Mouse (Mus musculus) left cerebral cortex, adult 9 months (tissue): Measurements from ENCODE around the gene Cd5.

Source experiments
- DNase-seq, 2 experiments: peaks; one replicate each; pipeline ENCODE4 v3.0.0; 2022; ENCODE audit warnings: low spot score in 2 of 2

Cd5 gene

GRCm38 (mm10) chr19:10702125-10702524 lies 36.7 kb downstream of the Cd5 start:
- no peak for DNase-seq

GRCm38 (mm10) chr19:10701013-10701726 lies 37.6 kb downstream of the Cd5 start:
- DNase-seq, result no peak

DNA sequence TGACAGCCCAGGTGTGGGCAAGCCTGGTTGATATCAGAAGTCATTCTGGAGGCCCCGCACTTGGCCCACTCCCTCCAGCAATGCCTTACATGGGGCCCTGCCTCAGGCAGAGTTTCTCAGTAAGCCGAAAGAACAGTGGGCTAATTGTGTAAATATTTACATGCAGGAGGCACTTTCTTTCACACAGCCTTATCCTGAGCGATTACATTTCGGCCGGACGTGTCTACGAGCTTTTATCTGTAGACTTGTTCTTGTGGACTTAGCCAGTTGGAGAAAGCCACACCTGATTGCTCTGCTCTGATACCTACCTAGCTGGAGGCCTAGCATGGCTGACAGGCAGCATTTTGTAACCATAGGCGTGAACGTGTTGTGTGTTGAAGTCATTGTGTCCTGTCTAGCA lies 39.0 kb downstream of the Cd5 start:
- no peak for DNase-seq

DNA sequence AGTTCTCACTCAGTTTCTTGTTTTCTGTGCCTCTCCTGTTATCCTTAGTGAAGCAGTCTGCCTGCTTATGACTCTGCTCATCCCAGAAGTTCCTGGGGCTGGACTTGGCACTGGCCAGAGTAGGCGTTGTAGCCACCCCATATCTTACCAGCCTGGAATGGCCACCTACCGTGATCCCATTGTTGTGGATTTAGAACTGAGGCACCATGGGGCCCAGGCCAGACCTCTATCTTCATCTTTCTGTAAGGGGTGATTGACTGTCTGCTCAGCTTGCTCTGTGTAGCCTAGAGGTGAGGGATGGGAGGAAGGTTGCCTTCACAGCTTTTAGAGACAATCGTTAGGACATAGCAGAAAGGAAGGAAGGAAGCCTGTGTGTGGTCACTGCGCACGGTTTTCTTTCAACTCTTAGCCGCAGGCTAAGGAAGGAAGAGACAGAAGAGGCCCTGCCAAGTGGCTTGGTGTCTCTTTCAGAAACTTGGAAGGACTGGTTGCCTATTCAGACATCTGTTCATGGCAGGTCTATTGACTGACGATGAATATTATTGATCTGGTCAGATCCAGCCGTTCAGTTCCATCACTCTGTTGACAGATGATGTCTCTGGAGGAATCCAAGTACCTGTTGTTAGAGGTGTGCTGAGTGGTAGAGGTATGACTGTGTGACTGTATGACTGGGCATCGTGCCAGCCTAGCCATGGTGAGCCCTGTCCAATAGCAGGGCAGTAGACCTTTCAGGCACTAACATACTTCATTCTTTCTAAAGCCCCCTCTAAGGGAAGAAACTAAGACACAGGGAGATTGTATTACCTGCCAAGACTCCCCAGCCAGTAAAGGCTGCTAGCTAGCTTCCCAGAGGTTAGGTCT lies 40.4 kb downstream of the Cd5 start:
- DNase-seq, result no peak

DNA sequence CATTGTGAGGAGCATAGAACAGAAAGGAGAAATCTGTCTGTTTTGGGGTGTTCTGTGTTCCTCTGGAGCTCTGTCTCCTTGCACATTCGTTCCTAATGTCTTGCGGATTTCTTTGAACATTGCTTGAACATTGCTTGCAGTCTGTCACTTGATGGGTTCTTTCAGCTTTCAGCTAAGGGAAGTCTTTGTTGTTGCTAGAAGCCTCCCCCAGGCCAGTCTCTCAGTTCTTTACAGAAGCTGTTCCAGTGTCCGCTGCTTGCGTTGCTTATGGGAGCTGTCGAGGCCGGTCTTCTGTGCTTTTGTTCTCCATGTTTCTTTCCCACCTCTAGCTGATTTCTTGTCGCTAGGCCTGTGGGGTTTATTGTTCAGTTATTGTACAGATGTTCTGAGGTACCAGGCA lies 43.0 kb downstream of the Cd5 start:
- no peak for DNase-seq

- DNase-seq, result no peak
Observed at GRCm38 (mm10) chr19:10693926-10694682, 44.7 kb downstream of the Cd5 start.

DNA sequence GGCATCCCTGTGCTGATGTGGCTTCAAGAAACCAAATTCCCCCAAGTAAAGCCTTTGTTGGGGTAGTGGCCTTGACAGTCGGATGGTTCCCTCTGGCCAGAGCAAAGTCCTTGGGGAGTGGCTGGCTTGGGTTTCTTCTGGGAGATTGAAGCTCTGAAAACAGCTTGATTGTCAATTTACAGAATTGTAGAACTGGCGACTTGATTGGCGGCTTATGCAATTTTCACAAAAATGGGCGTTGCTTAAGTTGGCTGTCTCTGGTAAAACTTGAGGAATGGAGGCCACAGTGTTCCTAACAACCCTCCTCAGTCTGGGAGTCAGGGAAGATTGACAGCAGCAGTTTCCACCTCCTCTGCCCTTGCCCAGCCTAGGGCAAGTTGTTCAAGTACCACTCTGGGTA lies 46.4 kb downstream of the Cd5 start:
- no peak for DNase-seq

DNA sequence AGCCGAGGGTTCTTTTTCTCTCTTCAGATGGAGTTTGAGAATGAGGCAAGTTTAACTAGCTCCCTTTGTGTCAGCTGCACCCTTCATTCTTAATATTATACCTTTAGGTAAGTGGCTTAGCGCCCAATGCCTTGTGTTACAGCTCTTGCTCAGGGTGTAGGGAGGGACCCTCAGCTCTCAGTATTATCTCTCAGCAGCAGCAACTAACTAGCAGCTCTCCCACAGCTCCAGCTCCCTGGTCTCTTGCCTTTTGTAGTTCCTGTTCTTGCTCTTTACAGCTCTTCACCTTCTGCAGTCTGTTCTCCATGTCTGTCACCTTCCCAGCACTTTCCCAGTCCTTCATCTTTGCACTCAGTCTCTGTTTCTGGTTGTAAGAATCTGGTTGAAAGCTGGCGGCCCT lies 47.1 kb downstream of the Cd5 start:
- no peak for DNase-seq

DNA sequence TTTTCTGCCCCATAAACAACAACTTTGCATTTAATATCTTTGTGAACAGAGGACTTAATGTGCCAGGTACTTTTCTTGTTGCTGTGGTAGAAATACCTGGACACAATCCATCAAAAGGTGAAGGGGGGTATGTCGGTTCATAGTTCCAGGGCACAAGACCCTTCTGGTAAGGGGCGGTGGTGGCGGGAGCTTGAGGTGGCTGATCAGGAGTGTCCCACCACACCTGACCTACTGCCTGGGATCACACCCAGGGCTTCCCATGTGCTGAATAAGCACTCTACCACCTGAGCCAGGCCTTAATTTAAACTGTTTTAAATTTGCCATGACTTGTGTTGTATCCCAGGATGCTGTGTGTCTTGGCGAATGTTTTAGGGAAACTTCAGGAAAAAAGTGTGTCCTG lies 47.7 kb downstream of the Cd5 start:
- DNase-seq, result no peak

DNA sequence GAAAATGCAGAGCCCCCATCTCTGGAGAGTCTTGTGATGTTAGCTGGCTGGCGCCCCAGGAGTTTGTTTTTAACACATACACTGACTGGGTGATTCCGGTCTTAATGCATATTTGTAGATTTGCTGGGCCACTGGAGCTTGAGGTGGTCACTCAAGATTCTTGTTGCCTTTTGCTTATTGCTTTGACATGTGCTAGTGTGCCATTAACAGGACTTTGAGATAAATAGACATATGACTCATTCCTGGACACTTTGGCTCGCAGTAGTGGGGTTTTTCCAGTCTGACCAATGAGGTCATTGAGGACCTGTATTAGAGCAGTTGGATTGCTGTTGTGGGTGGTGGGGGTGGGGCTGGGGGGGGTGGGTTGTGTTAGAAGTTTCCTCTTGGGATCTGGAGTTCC lies 48.5 kb downstream of the Cd5 start:
- DNase-seq, result no peak

- DNase-seq, result no peak
Observed at GRCm38 (mm10) chr19:10689470-10690166, 49.2 kb downstream of the Cd5 start.

GRCm38 (mm10) chr19:10688537-10689352 lies 50.1 kb downstream of the Cd5 start, which contains the start of gene Vps37c:
Gene Vps37c, plus strand, starts transcription at chr19:10688735.
- peak; percentile 79 to 93 for DNase-seq

DNA sequence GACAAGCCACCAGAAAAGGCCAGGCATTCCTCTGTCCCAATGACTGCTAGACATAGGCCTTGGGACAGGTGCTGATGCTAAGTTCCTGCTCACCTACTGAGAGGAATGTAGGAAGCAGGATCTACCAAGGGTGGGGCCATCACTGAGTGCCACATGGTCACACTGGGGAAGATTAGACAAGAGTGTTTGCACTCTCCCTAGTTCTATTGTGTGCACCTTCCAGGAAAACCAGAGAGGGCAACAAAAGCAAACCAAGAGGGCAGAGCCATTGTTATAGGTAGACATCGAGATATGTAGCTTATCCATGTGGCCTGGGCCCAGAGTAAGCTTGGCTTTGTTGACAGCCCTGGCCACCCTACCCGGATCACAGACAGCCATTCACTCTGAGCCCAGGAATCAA lies 53.1 kb downstream of the Cd5 start:
- no peak for DNase-seq

DNA sequence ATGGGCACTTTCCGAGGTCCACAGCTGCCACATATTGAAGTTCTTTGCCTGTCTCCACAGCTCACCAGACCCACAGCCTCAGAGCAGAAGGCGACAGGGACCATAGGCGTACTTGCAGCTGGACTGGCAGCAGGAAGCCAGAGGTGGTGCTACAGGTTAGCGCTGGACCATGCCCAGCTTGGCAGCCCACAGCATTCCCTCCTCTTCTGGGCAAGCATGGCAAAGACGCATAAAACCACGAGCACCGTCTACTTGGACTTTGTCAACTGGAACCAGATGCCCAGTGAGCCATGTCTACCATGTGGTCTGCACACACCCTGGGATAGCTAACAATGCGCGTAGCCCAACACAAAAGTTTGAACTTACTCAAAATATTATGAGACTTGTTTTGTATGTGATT lies 53.7 kb downstream of the Cd5 start:
- DNase-seq, result no peak

GRCm38 (mm10) chr19:10681571-10681970 lies 57.2 kb downstream of the Cd5 start:
- DNase-seq, result no peak

DNA sequence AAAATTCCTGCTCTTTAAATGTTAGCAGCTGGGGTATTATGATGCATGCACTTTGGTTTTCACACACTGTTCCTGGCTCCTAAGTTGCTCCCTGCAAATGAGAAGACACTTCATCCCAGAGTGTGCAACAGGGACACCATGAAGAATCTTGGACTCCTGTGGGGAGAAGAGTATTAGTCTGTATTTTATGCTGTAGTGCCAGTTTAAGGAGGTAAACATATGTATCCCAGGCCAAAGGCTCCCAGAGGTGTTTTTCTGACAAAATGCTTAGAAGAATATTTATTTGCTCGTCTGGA lies 60.1 kb downstream of the Cd5 start:
- no peak for DNase-seq

- peak in 1 of 2 experiments; percentile 84 for DNase-seq
Observed at GRCm38 (mm10) chr19:10677915-10678771, 60.7 kb downstream of the Cd5 start, which contains the start of gene Pga5. Gene Pga5, minus strand, starts transcription at chr19:10678071.

GRCm38 (mm10) chr19:10676656-10677055 lies 62.1 kb downstream of the Cd5 start:
- DNase-seq, result no peak

DNA sequence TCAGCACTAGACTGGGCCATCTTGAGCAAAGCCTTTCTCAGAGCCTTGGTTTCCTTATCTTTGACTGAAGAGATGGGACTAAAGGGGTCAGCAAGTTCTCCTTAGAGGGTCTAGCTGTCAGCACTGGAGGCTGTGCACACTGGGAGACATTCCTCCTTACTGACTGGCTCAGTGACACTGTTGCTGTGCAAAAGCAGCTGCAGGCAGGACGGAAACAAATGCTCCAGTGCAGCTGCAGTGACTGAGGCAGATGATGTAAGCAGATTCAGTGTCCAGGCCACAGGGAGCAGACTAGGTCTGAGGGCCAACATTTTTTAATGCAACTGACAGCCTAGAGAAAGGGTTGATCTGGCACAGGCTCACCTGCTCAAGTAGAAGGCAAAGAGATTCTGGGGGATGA lies 65.5 kb downstream of the Cd5 start:
- DNase-seq, result no peak

- DNase-seq, result no peak
Observed at GRCm38 (mm10) chr19:10671854-10672417, 66.9 kb downstream of the Cd5 start.
